24 mouse cellular contexts compared by ENCODE assay signal in genomic region chr8:10366141-10366540, GRCm38 (mm10).
A peak's percentile ranks its signal among the peaks of the same experiment; 100 is the strongest.
DNase-seq lines count a peak whose midpoint lies in the region; ATAC-seq and TF ChIP-seq lines count a peak whose summit lies in the region.
"Had no signal": no experiment of that assay in that cellular context is flagged by ENCODE, and none has a peak within 500 bp of the region (broad histone marks: within the 10 kb centered on the region; RNA-seq: fewer than 3 reads in every experiment).

No protein-coding gene starts in this region.

- no peak for TF ChIP-seq CTCF in intestine, postnatal 0 days (IDR thresholded peaks at IDR 0.05; ENCODE audit: low read depth)

- no peak overlapping the region for H3K27ac ChIP-seq in intestine, embryonic 14.5 days (ENCODE audit: low read depth)
- no peak overlapping the region for H3K27ac ChIP-seq in intestine, embryonic 15.5 days
- H3K27ac ChIP-seq in intestine, postnatal 0 days (ENCODE audit: low read depth, low read length): no peak overlapping the region
- H3K27ac ChIP-seq: embryonic facial prominence, embryonic 13.5 days; embryonic facial prominence, embryonic 15.5 days; forebrain, embryonic 10.5 days; forebrain, embryonic 12.5 days had no signal

- 76% methylated on average over 9 of the region's 9 CpGs for WGBS in intestine, embryonic 14.5 days
- 57% methylated on average over 9 of the region's 9 CpGs for WGBS in intestine, embryonic 15.5 days
- WGBS in intestine, postnatal 0 days: 49% methylated on average over 9 of the region's 9 CpGs

- H3K9me3 ChIP-seq in intestine, embryonic 14.5 days (ENCODE audit: control insufficient read depth, low read length): no peaks in the 10 kb centered on the region
- H3K9me3 ChIP-seq in intestine, embryonic 15.5 days: no peaks in the 10 kb centered on the region
- H3K9me3 ChIP-seq in intestine, postnatal 0 days (ENCODE audit: control insufficient read depth): no peaks in the 10 kb centered on the region
- H3K9me3 ChIP-seq: embryonic facial prominence, embryonic 13.5 days; embryonic facial prominence, embryonic 15.5 days; forebrain, embryonic 10.5 days; forebrain, embryonic 12.5 days had no signal

- no peak for DNase-seq in intestine, embryonic 14.5 days (ENCODE audit: low spot score)
- no peak for DNase-seq in Muller cell, postnatal 12 days (ENCODE audit: inconsistent ontology term)
- no peak for DNase-seq in gastrocnemius, postnatal 4 days (ENCODE audit: low spot score in 2 of 2)
- no peak for DNase-seq in urinary bladder, postnatal 4 days (ENCODE audit: low spot score in 2 of 2)
- DNase-seq: adrenal gland, adult 8-10 months; adrenal gland, postnatal 14 days; adrenal gland, postnatal 36 days; cerebellum, adult 18-20 months; cerebellum, adult 8-10 months; cerebellum, adult 9-11 months; cerebellum, postnatal 14 days; cerebellum, postnatal 36 days; embryo, embryonic 11 days had no signal

- no peak overlapping the region for H3K4me3 ChIP-seq in intestine, embryonic 14.5 days (ENCODE audit: low read depth, low read length)
- H3K4me3 ChIP-seq in intestine, embryonic 15.5 days (replicated peaks): no peak overlapping the region
- no peak overlapping the region for H3K4me3 ChIP-seq in intestine, postnatal 0 days (ENCODE audit: low read depth, low read length)
- H3K4me3 ChIP-seq: embryonic facial prominence, embryonic 13.5 days; embryonic facial prominence, embryonic 15.5 days; erythroblast, embryonic 14.5 days; forebrain, embryonic 10.5 days; forebrain, embryonic 12.5 days had no signal

- no peak overlapping the region for H3K9ac ChIP-seq in intestine, embryonic 14.5 days (ENCODE audit: low read length)
- no peak overlapping the region for H3K9ac ChIP-seq in intestine, embryonic 15.5 days
- H3K9ac ChIP-seq in intestine, postnatal 0 days (ENCODE audit: low read depth, low read length): no peak overlapping the region
- H3K9ac ChIP-seq: embryonic facial prominence, embryonic 13.5 days; embryonic facial prominence, embryonic 15.5 days; forebrain, embryonic 12.5 days had no signal

- 0 out of 2 replicates have a peak, but pooled peaks have one; percentile 64 for ATAC-seq in intestine, embryonic 14.5 days (replicated peaks; ENCODE audit: low FRiP score, low TSS enrichment, low read depth)
- ATAC-seq in intestine, embryonic 15.5 days: peak; percentile 85
- ATAC-seq in intestine, postnatal 0 days: peak; percentile 93
- ATAC-seq: activated CD4-positive, CD25-positive, alpha-beta regulatory T cell, adult 4 months; forebrain, embryonic 14.5 days; forebrain, embryonic 16.5 days; Patski had no signal

- H3K36me3 ChIP-seq in intestine, embryonic 14.5 days (ENCODE audit: control insufficient read depth, insufficient read depth, low read length): no peaks in the 10 kb centered on the region
- no peaks in the 10 kb centered on the region for H3K36me3 ChIP-seq in intestine, embryonic 15.5 days
- H3K36me3 ChIP-seq in intestine, postnatal 0 days (ENCODE audit: control insufficient read depth, insufficient read depth): no peaks in the 10 kb centered on the region
- H3K36me3 ChIP-seq: embryonic facial prominence, embryonic 13.5 days; embryonic facial prominence, embryonic 15.5 days; forebrain, embryonic 10.5 days; forebrain, embryonic 12.5 days had no signal

- H3K4me2 ChIP-seq in intestine, embryonic 14.5 days (ENCODE audit: low read length): no peak overlapping the region
- no peak overlapping the region for H3K4me2 ChIP-seq in intestine, embryonic 15.5 days (replicated peaks)
- H3K4me2 ChIP-seq in intestine, postnatal 0 days (replicated peaks; ENCODE audit: low read depth): no peak overlapping the region
- H3K4me2 ChIP-seq: embryonic facial prominence, embryonic 13.5 days; embryonic facial prominence, embryonic 15.5 days; forebrain, embryonic 12.5 days had no signal

- H3K4me1 ChIP-seq in intestine, embryonic 14.5 days (replicated peaks; ENCODE audit: control insufficient read depth, insufficient read depth, low read length): no peaks in the 10 kb centered on the region
- H3K4me1 ChIP-seq in intestine, embryonic 15.5 days (replicated peaks): no peaks in the 10 kb centered on the region
- no peaks in the 10 kb centered on the region for H3K4me1 ChIP-seq in intestine, postnatal 0 days (replicated peaks; ENCODE audit: control insufficient read depth, insufficient read depth, low read length)
- H3K4me1 ChIP-seq: embryonic facial prominence, embryonic 13.5 days; embryonic facial prominence, embryonic 15.5 days had no signal

- no peaks in the 10 kb centered on the region for H3K27me3 ChIP-seq in intestine, embryonic 14.5 days (replicated peaks; ENCODE audit: control insufficient read depth, insufficient read depth, low read length)
- H3K27me3 ChIP-seq in intestine, embryonic 15.5 days (replicated peaks): no peaks in the 10 kb centered on the region
- H3K27me3 ChIP-seq in intestine, postnatal 0 days (replicated peaks; ENCODE audit: control insufficient read depth, insufficient read depth, low read length): no peaks in the 10 kb centered on the region
- H3K27me3 ChIP-seq: embryonic facial prominence, embryonic 13.5 days; embryonic facial prominence, embryonic 15.5 days; forebrain, embryonic 12.5 days had no signal
